Mouse (Mus musculus) left cerebral cortex, adult 2 months (tissue): ENCODE measurements around the gene Rdm1. TPM values are rescaled to one million over a fixed set of nuclear protein-coding genes. Genes with fewer than 3 reads are reported as not detected.
"Not testable (repeated sequence)": the region's sequence is repeated elsewhere in the genome, so short reads cannot be mapped to it uniquely, and the experiment has no call there.

Source experiments
- DNase-seq, 2 experiments: peaks; one replicate each; pipeline ENCODE4 v3.0.0; 2021 to 2022; ENCODE audit warnings: low spot score in 2 of 2, mixed read lengths in 1 of 2; ENCODE audit errors: extremely low spot score in 1 of 2
- H3K27ac ChIP-seq: fragments of 200-600 bp; 2 replicates; pipeline ENCODE4 v1.8.1; 2022
- H3K4me3 ChIP-seq: fragments of 200-600 bp; 2 replicates; pipeline ENCODE4 v1.8.1; 2022
- CTCF ChIP-seq: fragments of 200-600 bp; IDR thresholded peaks from 2 replicates; pipeline ENCODE4 v1.8.1; 2022; ENCODE audit warnings: antibody characterized with exemption, mild to moderate bottlenecking, moderate library complexity
- intact Hi-C: fragments of 180-260 bp; cut with DNase I; formaldehyde crosslinking; loops from one replicate; pipeline ENCODE4 v1.15.1; 2025
- total RNA-seq, 2 experiments: library from RNA; stranded (reverse); gene quantifications; 2 replicates each; pipeline ENCODE4 v1.2.3; 2021

Gene Rdm1
- total RNA-seq, 2 experiments from 2014 or later: 7.8 to 9.5 TPM

DNA sequence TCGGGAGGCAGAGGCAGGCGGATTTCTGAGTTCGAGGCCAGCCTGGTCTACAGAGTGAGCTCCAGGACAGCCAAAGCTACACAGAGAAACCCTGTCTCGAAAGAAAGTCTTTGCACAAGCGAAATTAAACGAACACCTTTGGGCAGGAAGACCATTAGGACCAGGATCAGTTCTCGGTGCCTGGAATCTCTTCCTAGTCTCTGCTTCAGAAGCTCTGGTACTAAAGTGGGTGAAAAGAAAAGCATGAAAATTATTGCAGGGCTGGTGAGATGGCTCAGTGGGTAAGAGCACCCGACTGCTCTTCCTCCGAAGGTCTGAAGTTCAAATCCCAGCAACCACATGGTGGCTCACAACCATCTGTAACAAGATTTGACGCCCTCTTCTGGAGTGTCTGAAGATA lies 20.1 kb downstream of the Rdm1 start:
- H3K4me3 ChIP-seq, H3K27ac ChIP-seq, DNase-seq, intact Hi-C loops: not testable (repeated sequence)

DNA sequence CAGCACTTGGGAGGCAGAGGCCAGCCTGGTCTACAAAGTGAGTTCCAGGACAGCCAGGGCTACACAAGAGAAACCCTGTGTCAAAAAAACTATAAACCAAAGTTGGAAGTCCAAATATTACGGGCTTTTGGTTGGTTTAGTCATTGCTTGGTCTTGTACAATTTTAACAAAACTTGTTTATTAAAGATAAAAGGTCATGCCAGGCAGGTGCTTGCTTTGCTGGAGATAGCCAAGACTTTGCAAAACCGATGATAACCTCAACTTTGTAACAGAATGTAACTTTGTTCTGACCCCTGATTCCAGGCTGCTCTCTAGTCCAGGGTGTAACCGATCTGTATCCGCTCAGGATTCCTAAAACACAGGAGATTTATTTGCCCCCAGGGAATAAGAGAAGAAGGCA lies 29.4 kb downstream of the Rdm1 start:
- no peak for DNase-seq
- Histone ChIP-seq H3K4me3 (no peak overlapping the region), H3K27ac (no peak overlapping the region)
- no peak for TF ChIP-seq CTCF
- intact Hi-C loops: no loop called here

DNA sequence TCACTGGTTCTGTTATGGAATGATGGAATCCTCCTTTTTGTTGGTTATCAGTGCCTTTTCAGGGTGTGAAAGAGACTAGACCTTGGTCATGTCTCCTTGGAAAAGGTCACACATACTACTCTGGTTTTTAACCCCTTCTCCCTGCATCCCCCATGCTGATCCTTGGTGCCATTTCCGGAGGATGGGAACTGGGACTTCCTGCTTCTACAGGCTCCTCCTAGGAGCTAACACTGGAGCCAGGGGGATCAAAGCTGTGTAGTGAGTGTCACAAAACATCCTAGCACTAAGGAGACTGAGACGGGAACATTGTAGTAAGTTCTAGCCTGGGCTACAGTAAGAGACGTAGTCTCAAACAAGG lies 30.5 kb downstream of the Rdm1 start:
- intact Hi-C loops: no loop called here
- peak overlapping the region; percentile 99 for H3K27ac ChIP-seq
- TF ChIP-seq CTCF: no peak
- peak overlapping the region; percentile 36 for H3K4me3 ChIP-seq
- no peak for DNase-seq

DNA sequence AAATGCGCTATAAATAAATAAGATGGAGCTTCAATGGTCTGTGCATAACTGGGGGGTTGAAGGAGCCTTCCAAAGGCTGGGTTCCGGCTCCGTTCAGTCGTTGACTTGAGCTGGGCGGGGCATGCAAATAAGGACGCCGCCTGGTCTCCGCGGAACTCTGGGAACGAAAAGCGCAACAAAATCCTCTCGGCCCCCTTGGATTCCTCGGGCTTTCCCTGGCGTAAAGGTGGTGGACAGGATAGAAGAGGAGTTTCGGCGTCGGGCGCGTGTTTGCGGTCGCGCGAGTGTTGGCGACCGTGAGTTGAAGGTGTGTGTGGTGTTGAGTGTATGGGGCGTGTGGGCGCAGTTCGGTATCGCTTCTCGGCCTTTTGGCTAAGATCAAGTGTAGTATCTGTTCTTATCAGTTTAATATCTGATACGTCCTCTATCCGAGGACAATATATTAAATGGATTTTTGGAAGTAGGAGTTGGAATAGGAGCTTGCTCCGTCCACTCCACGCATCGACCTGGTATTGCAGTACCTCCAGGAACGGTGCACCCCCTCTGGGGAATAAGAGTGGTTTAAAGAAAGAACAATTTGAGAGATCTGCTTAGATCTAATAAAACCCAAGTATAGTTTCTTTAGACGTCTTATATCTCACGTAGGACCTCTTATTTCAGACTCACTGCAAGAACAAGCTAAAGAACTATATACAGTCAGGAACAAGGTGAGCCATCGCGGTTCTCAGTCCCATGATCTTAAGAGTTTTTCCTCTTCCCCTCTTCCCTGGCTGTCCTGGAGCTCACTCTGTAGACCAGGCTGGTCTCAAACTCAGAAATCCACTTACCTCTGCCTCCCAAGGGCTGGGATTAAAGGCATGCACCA lies 31.1 kb downstream of the Rdm1 start:
- Histone ChIP-seq H3K4me3 (peak overlapping the region; percentile 36), H3K27ac (peak overlapping the region; percentile 99)
- DNase-seq: peak; percentile 76
- intact Hi-C loops: not testable (repeated sequence)

DNA sequence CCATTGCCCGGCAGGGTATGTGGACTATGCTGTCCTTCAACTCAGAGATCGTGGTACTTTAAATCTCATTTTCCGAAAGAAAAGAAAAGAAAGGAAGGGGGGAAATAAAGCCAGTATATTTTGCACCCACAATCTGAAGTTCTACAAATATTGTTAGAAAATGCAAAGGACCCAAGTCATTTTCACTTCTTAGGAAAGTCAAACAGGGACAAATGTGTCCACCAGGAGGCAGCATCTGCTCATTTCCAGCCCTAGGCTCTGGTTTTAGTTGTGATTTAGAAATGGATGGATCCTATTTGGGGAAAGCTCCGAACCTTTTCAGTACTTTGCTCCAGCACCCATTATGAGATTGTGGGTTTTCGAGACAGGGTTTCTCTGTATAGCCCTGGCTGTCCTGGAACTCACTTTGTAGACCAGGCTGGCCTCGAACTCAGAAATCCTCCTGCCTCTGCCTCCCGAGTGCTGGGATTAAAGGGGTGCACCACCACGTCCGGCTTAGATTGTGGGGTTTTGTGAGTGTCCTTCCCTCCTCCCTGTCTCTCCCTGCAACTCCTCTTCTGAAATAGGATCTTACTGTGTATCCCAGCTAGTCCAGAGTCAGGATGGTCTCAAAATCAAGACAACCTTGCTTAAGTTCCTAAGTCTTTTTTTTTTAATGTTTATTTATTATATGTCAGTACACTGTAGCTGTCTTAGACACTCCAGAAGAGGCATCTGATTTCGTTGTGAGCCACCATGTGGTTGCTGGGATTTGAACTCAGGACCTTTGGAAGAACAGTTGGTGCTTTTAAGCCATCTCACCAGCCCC lies 32.0 kb downstream of the Rdm1 start:
- intact Hi-C loops: loop anchor here (1.0 kb wide), 1 partner anchor 73 kb away; the partner anchor contains the start of gene Dhx8
- Histone ChIP-seq H3K27ac (peak overlapping the region; percentile 40), H3K4me3 (no peak overlapping the region)
- TF ChIP-seq CTCF: peak; percentile 74
- peak; percentile 54 to 60 for DNase-seq

DNA sequence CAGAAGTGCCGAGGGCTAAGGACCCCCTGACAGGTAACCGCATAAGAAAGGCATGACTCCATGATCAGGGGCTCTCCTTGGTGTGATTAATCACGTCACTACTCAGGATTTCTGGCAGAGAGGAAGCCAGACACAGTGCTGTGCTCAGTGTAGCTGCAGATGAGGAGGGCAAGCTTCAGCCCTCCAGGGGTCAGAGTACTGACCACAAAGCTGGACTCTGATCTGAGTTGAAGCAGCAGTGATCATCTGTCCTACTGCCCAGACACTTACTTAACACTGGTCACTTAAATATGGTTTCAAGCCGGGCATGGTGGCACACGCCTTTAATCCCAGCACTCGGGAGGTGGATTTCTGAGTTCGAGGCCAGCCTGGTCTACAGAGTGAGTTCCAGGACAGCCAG lies 34.2 kb downstream of the Rdm1 start:
- TF ChIP-seq CTCF: no peak
- Histone ChIP-seq H3K4me3 (no peak overlapping the region), H3K27ac (no peak overlapping the region)
- intact Hi-C loops: no loop called here
- DNase-seq: no peak

DNA sequence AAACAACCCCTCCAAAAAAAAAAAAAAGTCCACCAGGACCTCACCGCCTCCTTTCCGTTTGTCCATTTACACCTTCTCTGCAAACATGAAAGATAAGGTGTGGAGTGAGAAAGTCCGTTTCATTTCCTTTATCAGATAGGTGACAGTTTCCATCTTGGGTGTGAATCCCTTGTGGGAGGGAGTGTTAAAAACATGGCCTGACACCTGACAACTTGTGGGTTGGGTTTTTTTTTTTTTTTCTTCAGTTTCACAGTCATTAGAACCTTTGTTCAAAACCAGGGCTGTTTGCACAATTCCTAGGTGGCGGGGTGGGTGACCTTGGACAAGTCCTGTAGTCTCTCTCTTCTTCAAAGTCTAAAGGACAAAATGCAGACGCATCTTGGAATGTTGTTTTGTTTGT lies 34.8 kb downstream of the Rdm1 start:
- Histone ChIP-seq H3K4me3 (no peak overlapping the region), H3K27ac (no peak overlapping the region)
- no peak for DNase-seq
- intact Hi-C loops: no loop called here
- no peak for TF ChIP-seq CTCF

DNA sequence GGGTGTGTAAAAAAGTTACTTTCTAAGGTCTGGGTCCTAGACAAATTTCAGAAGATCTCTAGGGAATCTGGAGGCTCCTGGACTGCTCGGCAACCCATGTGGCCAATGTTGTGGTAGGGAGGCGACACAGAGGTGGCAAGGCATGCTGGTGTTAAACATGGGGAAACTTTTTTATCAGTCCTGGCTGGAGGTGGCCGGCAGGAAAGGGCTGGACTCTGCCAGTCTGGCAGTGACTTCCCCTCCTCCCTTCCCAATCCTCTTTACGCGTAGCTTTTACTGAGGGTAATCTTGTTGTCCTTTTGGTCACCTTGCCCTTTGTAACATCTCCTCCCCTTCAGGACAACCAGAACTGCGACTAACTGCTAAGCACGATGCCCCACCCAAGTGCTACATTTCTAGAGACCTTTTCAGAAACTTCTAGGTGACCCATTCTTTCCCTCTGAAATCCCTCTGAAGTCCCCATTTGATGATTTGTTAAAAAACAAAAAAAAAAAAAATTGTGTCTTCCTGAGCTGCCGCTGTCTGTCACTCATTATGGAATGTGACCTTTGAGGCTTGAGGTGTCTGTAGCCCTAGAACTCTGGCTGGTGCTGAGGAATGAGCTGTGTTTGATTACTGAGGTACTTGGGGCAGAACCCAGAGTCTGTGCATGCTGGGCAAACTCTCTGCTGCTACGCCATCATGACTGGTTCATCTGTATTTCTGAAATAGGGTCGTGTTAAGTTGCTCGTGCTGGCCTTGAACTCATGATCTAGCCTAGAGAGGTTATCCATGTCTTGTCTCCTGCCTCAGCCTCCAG lies 36.4 kb downstream of the Rdm1 start:
- intact Hi-C loops: loop anchor here (2.0 kb wide), 1 partner anchor 37 kb away; no protein-coding TSS in a partner anchor
- Histone ChIP-seq H3K27ac (no peak overlapping the region), H3K4me3 (no peak overlapping the region)
- TF ChIP-seq CTCF: no peak
- DNase-seq: no peak

DNA sequence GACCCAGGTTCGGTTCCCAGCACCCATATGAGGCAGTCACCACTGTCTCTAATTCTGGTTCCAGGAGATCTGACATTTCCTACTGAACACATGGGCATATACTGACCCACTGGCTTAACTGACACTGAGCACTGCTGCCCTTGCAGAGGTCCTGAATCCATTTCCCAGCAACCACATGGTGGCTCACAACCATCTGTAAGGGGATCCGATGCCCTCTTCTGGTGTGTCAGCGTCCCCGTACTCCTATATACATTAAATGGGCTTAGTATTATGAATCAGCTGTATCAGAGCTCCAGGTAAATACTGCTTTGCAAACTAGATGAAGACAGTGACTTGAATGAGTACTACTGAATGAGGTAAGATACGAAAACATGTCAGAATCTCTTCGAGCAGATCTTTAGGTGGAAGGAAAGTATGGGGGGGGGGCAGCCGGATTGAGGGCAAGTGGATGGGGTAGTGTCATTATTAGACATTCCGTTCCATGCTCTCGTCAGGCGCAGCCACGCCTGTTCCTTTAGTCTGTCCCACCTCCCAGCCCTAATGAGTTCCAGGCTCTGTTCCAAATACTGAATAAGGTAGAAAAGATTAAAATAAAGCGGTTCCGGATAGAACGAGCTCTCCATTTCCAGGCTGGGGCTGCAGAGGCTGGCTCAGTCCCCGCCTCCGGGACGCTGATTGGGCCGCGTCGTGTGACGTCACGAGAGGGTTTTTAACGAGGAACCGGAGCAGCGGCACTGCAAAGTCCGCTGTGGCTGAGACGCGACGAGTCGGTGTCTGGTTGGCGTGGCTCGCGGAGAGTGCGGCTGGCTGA lies 38.0 kb downstream of the Rdm1 start, which contains the start of gene Arl4d:
Gene Arl4d (plus strand): TSS at position 717 of the 811 bp plus-strand sequence.
- peak within 1 kb of the TSS; percentile 85 for H3K4me3 ChIP-seq
- peak; percentile 15 for TF ChIP-seq CTCF
- intact Hi-C loops: loop anchor here (1.0 to 2.0 kb wide), 2 partner anchors 36 to 67 kb away; partner anchors contain the start of gene Dhx8
- peak within 1 kb of the TSS; percentile 97 for H3K27ac ChIP-seq
- DNase-seq: peak; percentile 94 to 97

DNA sequence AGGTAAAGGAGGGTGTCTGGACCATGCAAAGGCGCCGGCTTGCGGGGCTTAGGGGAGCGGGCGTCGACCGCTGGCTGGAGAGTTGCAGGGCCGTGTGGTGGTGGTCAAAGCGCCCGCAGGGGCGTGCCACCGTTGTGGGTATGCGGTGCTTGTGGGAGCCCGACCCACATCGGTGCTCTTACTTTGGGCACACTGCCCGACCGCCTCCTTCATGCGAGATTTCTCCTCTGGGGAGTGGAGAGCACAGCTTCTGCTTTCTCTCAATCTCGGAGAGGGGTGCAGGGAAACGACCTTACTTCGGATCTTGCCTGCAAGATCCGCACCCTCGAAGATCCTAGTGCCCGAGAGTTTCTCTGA lies 38.6 kb downstream of the Rdm1 start:
- DNase-seq: no peak
- Histone ChIP-seq H3K27ac (peak overlapping the region; percentile 97), H3K4me3 (peak overlapping the region; percentile 85)
- TF ChIP-seq CTCF: no peak
- intact Hi-C loops: loop anchor here (1.0 to 2.0 kb wide), 2 partner anchors 35 to 67 kb away; partner anchors contain the start of gene Dhx8
